Mouse (Mus musculus) testis, adult 10 weeks (tissue): ENCODE measurements around the gene Enc1. TPM values are rescaled to one million over a fixed set of nuclear protein-coding genes. Genes with fewer than 3 reads are reported as not detected.

Experiments
- polyA plus RNA-seq: library from polyadenylated mRNA; stranded (reverse); fragments of 350-450 nt; fragmentation: Illumina TruSeq; extraction: RNeasy Lipid Tissue Mini Kit (QIAGEN cat#74804); gene quantifications from one replicate; pipeline ENCODE4 v1.2.3, GENCODE M21; 2014; ENCODE audit warnings: low read depth, low replicate concordance

The Enc1 gene
- polyA plus RNA-seq, result 11.1 TPM

DNA sequence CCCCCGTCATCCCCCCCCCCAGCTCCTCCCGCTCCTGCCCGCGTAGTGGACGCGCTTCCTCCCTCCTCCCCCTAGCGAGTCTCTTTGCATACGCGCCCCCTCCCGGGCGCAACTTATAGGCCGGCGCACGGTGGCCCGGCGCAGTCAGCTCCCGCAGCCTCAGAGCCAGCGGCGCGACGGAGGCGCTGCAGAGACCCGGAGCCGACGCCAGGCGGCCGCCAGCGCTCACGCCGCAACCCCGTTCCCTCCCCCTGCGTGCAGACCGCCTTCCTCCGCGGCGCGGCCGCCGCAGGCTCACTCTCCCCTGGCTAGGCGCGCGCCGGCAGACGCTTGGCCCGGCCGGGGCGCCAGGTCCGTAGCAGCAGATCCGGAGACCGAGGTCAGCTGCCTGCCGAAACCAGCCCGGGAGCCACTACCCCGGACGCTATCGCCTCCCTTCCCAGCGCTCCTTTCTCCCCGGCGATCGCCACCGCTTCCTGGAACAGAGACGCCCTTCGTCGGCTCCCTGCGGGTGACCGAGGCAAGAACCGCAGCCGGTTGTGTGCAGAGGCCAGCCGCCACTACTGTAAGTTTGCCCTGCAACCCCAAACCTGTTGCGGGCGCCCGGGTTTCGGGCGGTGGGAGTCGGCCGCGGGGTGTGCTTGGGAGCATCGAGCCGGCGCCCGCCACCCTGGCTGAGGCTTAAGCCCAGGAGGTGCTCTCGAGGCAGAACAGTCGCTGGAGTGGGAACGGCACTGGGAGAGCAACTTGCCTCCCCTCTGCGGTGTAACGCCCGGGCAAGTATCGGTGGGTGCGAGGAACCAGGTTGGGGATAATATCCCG, at the start of gene Enc1:
TSS of gene Enc1 (plus strand) at position 141 of the 822 bp plus-strand sequence.

DNA sequence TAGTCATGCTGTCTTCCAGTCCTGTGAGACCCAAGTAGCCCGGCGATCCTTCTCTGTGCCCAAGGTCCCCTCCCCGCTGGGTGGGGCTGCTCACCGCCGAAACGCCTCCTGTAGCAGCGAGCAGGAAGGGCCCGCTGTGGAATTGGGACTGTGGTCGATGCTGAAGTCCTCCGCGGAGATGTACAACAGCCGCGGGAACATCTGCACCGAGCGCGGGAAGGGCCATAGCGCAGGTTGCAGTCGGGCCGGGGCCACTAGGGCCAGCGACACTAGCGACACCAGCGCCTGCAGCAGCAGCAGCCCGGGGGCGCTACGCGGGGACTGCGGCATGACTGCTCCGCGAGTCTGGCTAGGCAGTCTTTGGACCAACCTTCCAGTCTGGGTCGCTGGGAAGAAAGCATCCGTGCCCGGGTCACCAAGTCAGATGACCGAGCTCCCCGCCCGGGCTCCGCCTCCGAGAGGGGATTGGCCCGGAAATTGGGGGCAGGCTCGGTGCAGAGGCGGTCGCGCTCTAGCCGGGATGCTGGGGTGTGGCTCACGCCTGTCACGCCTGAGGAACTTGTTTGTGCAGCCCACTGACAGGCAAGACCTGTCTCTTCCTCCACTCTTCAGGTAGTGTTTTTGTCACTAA, 42.9 kb upstream of the Enc1 start, which contains the start of gene Hexb:
TSS of gene Hexb (minus strand) at position 426 of the 631 bp plus-strand sequence.

Other genes starting within 250 kb of the Enc1 start
- gene 1700029F12Rik, start 206.7 kb upstream of the Enc1 start, polyA plus RNA-seq, result 728 TPM
- gene Fam169a, start 173.8 kb upstream of the Enc1 start, polyA plus RNA-seq, result 34.7 TPM
- gene Gm6169, start 141.9 kb upstream of the Enc1 start, polyA plus RNA-seq, result 0.27 TPM
- 36.6 TPM for gene Gfm2, start 103.2 kb upstream of the Enc1 start, polyA plus RNA-seq
- 132 TPM for gene Nsa2, start 103.2 kb upstream of the Enc1 start, polyA plus RNA-seq
- gene Hexb, start 42.7 kb upstream of the Enc1 start, polyA plus RNA-seq, result 9.5 TPM